Mouse (Mus musculus): ENCODE measurements around the gene Lin7b.
A peak's percentile ranks its signal among the peaks of the same experiment; 100 is the strongest.

DNA sequence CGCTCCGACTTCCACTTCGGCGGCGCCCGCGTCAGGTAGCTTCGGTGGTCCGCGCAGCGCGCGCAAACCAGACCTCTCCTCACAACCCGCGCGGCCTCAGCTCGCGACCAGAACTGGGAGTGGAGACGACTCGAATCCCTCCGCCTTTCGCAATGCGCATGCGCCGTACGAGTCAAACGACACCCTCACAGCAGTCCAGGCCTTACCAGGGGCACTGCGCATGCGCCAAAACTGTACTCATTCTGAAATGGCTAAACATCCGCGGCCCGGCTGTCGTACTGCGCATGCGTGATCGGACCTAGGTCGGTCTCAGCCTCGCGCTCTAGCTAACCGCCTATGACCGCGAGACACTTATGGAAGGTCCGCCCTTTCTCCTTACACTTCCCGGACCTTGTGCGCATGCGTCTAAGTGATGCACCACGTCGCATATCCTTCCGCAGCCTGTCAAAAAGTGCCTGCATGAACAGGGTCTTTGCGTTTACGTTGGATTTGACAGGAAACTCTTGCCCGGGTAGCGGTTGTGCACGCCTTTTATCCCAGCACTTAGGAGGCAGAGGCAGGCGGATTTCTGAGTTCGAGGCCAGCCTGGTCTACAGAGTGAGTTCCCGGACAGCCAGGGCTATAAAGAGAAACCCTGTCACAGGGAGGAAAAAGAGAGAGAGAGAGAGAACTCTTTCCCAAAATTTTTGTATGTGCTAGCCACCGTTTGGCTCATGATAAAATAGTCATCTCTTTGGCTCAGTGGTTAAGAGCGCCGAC is 25.4 kb upstream of the Lin7b start, which contains the start of gene Snrnp70:
- TF ChIP-seq POLR2A (IDR thresholded peaks at IDR 0.05; ENCODE audit: borderline replicate concordance, insufficient read depth, low read length), result peak; percentile 83
- TF ChIP-seq CTCF (IDR thresholded peaks at IDR 0.05; ENCODE audit: borderline replicate concordance, insufficient read depth, low read depth, low read length), result no peak
